Mouse (Mus musculus): ENCODE measurements around the gene Hmg20a.

Hmg20a gene

GRCm38 (mm10) chr9:56522281-56522680, 103.9 kb downstream of the Hmg20a start:
- WGBS = 79% methylated on average over 10 of the region's 10 CpGs

DNA sequence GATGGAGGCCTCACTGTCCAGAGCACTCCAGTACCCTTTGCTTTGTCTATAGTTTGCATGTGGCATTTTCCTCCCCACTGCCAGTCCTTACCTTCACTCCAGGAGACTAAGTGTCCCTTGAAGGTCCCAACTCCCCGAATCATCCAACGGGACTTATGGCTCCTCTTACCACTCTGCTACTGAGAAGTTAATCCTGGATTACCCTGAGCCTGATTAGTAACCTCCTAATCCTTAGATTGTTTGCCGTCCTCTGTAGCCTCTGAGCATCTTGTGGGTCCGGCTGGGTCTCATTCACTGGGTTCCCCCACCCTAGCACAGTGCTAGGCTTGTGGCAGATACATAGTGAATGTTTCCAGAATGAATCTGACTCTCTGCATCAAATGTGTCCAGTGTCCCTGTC, 109.5 kb downstream of the Hmg20a start:
- WGBS = 82% methylated on average over 4 of the region's 4 CpGs

DNA sequence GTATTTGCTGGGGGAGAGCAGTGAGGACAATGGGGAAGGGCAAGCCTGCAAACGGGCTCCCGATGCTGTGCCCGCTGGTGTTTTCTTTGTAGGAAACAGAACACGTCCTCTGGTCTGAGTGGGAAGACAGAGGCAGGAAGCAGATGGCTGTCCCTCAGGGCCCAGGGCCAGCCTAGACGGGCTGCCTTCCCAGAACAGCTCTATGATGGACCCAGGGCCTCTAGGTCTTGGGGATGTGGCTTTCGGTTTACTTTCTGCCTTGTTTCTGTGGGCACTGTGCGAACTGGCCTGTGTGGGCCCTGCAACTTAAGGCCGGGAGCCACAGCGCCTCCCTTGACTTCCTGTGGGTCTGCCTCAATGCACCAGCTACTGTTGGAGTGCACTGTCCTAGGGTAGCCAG, 115.5 kb downstream of the Hmg20a start:
- WGBS = 60% methylated on average over 9 of the region's 9 CpGs

- WGBS = 71% methylated on average over 7 of the region's 7 CpGs
These were observed 116.3 kb downstream of the Hmg20a start for GRCm38 (mm10) chr9:56534727-56535126.

GRCm38 (mm10) chr9:56535361-56535760, 117.0 kb downstream of the Hmg20a start:
- WGBS = 67% methylated on average over 11 of the region's 11 CpGs

- 86% methylated on average over 12 of the region's 12 CpGs for WGBS
These were observed 121.6 kb downstream of the Hmg20a start for GRCm38 (mm10) chr9:56540051-56540450.

DNA sequence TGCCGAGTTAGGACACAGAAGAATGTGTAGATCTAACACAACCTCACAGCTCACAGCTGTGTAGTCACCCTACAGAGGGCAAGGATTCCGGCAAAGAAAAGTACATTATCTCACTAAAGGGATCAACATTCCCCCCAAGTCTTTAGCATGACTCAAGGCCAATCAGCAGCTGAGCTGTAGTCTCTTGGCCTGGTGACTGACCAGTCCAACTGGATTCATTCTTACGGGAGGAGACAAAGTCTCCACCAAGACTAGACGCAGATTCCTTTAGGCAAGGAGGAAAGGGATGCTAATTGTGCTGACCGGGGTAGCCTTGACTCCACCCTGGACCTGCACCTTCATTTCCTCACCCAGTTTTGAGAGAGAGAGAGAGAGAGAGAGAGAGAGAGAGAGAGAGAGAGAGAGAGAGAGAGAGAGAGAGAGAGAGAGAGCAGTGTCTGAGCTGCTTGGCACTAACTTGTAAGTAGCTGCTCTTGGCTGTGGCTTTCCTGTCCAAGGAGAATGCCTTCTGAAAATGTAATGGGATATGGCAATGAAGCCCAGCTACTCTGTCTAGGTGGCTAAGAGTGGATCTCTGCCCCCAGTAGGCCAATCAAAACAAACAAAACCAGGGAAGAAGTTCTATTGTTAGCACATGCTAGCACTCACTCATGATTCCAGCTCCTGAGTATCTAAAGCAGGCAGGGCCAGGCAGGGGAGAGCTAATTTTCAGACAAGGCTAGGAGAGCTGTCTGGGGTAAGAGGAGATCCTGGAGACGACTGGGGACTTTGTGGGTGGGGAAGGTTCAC, 126.5 kb downstream of the Hmg20a start:
- 76% methylated on average over 6 of the region's 6 CpGs for WGBS

Measured in cerebral cortex, adult 2 months (tissue).